Mouse (Mus musculus): ENCODE results near the gene Cyp24a1. TPM values are rescaled to one million over a fixed set of nuclear protein-coding genes. Genes with fewer than 3 reads are reported as not detected.

Cyp24a1 gene
- not detected for total RNA-seq (2023)

DNA sequence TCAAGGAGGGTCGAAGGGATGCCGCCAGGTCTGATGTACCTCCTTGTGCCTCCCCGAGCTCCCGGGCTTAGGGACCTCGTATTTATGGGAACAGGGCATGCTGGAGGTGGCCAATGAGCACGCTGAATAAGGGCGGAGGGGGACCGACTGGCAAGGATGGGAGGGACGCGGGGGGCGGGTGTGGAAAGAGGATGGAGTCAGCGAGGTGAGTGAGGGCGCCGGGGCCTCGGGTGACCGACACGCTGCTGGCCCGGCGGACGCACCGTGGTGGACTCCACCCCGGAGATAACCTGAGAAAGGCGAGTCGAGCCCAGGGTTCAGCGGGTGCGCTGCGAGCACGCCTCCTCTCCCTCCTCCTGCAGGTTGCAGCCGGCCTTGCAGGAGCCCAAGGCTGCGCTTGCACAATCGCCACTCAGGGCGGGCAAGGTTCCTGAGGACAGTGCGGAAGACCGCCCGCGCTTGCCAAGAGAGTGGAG, at the start of gene Cyp24a1:
Gene Cyp24a1, minus strand, starts transcription at position 55 of the 476 bp plus-strand sequence.

DNA sequence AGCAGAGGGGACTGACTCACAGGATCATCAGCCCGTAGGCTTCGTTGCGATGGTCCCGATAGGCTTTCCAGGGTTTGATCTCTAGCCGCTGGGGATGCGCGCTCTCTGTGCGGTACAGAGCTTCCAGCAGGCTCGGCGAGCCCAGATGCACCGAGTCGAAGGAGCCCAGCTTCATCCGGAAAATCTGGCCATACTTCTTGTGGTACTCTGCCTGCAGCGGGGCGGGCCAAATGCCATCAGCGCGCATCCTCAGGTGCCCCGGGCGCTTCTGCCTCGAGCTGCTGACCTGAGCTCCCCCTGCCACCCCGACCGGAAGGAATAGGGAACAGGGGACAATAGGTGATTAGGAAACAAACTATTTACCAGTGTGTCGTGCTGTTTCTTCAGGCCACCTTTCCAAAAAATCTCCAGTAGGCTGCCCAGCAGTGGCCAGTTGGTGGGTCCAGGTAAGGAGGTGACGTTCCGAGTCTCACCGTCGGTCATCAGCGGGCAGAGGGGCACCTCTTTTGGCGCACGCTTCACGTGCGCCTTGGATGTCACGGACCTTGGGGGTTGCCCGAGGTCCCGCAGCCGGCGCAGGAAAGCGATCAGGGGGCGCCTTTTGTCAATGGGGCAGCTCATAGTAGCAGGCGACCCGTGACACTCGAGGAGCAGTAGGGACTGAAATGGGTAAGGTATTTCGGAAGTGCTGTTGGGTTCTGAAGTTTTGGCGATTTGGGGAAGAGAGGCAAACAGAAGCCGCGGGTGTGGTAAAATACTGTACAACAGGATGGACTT, 603 bp downstream of the Cyp24a1 start, which contains the start of gene Pfdn4:
Gene Pfdn4, plus strand, starts transcription at position 275 of the 777 bp plus-strand sequence.

Other genes with a start within 250 kb of the Cyp24a1 start
- under 1 TPM in 1 of 2 experiments, not detected in 1; 0.33 TPM for gene Bcas1, start 69.3 kb downstream of the Cyp24a1 start, total RNA-seq (2023)
- 10 to 100 TPM; 16.6 to 25.4 TPM for gene Pfdn4, start 717 bp downstream of the Cyp24a1 start, total RNA-seq (2023)
- not detected for gene 4930470P17Rik, start 104.9 kb upstream of the Cyp24a1 start, total RNA-seq (2023)
- not detected for gene Dok5, start 234.7 kb upstream of the Cyp24a1 start, total RNA-seq (2023)